Mouse (Mus musculus): ENCODE data around the gene Pga5.
A peak's percentile ranks its signal among the peaks of the same experiment; 100 is the strongest.

Pga5 gene

DNA sequence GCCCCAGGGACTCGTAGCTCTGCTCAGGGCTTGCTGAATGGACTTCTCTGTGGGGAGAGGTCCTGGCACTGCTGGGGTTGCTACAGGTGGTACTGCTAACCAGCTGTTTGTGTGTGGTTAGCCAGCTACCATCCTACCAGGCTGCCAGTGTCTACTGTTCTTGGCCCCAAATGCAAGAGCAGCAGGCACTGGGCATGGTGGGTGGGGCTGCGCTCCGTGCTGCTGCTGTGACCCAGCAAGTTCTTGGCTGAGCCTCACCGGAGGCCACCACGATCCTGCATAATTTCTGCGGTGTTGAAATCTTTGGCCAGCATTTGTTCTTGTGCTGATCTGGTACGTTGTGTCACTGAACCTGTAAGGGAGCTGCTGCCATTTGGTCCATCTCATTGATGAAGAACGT lies 25.6 kb upstream of the Pga5 start:
- no peak for DNase-seq (ENCODE audit: low spot score in 2 of 2)

DNA sequence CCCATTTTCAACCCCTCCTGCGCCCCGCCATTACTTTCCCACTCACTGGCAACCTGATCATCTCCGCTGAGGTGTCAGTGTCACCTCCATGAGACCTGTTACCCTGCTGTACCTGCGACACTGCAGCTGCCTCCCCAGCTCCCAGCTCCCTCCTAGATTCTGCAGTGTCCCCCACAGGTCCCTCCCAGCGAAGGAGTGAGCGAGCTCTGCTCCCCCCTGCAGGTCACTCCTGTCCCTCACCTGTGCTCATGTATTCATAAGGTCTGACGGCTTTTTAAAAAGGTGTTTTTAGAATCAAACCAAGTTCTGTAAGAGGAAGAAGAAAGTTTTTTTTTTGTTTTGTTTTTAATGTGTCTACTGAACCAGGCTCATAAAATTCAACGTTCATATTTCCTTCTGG lies 24.3 kb upstream of the Pga5 start:
- DNase-seq (ENCODE audit: low spot score in 2 of 2), result no peak

DNA sequence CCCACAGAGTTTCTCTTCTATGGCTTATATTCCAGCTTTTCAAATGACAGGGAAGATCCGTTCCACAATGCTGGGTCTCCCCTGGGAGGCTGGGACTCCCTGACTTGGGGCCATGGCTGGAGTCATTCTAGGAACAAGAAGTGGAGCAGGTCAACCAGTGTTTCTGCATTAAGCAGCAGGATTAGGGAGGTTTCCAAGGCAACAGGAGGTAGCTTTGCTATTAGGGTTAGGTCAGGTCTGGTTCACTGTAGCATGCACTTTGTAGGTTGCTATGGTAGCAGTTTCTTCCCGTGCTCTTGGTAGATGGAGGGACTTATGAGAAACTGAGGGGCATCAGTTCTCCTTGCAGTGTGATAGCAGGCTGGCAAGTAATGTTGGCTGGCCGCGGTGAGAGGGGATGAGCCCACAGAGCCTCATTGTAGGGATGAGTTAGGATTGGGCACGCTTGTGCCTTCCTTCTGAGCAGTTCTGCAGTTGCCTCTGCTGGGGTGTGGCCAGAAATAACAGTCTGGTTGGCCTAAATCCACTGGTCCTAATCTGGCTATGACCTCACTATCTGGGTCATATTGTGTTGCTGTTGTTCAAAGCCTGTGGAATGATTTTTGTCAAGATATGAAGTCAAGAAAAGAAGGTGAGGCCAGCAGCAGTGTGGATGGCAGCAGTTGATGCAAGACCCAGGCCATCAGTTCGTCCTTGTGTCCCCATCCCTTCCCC lies 23.3 kb upstream of the Pga5 start:
- DNase-seq (ENCODE audit: low spot score in 2 of 2), result no peak

DNA sequence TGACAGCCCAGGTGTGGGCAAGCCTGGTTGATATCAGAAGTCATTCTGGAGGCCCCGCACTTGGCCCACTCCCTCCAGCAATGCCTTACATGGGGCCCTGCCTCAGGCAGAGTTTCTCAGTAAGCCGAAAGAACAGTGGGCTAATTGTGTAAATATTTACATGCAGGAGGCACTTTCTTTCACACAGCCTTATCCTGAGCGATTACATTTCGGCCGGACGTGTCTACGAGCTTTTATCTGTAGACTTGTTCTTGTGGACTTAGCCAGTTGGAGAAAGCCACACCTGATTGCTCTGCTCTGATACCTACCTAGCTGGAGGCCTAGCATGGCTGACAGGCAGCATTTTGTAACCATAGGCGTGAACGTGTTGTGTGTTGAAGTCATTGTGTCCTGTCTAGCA lies 22.0 kb upstream of the Pga5 start:
- no peak for DNase-seq (ENCODE audit: low spot score in 2 of 2)

DNA sequence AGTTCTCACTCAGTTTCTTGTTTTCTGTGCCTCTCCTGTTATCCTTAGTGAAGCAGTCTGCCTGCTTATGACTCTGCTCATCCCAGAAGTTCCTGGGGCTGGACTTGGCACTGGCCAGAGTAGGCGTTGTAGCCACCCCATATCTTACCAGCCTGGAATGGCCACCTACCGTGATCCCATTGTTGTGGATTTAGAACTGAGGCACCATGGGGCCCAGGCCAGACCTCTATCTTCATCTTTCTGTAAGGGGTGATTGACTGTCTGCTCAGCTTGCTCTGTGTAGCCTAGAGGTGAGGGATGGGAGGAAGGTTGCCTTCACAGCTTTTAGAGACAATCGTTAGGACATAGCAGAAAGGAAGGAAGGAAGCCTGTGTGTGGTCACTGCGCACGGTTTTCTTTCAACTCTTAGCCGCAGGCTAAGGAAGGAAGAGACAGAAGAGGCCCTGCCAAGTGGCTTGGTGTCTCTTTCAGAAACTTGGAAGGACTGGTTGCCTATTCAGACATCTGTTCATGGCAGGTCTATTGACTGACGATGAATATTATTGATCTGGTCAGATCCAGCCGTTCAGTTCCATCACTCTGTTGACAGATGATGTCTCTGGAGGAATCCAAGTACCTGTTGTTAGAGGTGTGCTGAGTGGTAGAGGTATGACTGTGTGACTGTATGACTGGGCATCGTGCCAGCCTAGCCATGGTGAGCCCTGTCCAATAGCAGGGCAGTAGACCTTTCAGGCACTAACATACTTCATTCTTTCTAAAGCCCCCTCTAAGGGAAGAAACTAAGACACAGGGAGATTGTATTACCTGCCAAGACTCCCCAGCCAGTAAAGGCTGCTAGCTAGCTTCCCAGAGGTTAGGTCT lies 20.5 kb upstream of the Pga5 start:
- no peak for DNase-seq (ENCODE audit: low spot score in 2 of 2)

DNA sequence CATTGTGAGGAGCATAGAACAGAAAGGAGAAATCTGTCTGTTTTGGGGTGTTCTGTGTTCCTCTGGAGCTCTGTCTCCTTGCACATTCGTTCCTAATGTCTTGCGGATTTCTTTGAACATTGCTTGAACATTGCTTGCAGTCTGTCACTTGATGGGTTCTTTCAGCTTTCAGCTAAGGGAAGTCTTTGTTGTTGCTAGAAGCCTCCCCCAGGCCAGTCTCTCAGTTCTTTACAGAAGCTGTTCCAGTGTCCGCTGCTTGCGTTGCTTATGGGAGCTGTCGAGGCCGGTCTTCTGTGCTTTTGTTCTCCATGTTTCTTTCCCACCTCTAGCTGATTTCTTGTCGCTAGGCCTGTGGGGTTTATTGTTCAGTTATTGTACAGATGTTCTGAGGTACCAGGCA lies 17.9 kb upstream of the Pga5 start:
- no peak for DNase-seq (ENCODE audit: low spot score in 2 of 2)

DNA sequence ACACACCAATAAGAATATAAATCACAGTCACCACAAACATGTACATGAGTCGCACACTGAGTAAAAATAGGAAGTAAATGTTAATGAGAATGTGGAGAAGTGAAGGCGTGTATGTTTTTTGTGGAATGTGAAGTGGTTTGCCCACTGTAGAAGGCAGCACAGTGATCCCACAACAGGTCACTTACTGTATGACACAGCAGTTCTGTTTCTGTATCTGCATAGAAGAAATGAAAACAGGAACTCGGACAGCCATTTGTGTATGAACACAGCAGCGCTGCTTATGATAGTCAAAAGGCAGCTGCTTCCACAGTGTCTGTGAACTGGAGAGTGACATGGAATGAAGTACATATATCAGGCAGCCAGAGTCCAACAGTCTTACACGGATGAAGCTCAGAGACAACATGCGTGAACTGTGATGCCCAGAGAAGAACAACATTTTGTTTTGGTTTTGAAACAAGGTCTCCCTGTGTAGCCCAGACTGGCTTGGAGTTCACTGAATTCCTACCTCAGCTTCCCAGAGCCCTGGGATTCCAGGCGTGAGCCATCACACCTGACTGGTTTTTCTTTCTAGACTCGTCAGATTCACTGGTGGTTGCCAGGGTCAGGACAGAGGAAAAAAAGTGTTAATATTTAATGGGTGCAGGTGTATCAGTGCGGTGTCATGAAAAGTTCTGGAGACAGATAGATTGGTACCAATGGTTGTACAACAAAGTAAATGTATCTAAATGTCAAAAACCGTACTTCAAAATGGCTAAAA lies 16.2 kb upstream of the Pga5 start:
- DNase-seq (ENCODE audit: low spot score in 2 of 2), result no peak

DNA sequence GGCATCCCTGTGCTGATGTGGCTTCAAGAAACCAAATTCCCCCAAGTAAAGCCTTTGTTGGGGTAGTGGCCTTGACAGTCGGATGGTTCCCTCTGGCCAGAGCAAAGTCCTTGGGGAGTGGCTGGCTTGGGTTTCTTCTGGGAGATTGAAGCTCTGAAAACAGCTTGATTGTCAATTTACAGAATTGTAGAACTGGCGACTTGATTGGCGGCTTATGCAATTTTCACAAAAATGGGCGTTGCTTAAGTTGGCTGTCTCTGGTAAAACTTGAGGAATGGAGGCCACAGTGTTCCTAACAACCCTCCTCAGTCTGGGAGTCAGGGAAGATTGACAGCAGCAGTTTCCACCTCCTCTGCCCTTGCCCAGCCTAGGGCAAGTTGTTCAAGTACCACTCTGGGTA lies 14.5 kb upstream of the Pga5 start:
- no peak for DNase-seq (ENCODE audit: low spot score in 2 of 2)

DNA sequence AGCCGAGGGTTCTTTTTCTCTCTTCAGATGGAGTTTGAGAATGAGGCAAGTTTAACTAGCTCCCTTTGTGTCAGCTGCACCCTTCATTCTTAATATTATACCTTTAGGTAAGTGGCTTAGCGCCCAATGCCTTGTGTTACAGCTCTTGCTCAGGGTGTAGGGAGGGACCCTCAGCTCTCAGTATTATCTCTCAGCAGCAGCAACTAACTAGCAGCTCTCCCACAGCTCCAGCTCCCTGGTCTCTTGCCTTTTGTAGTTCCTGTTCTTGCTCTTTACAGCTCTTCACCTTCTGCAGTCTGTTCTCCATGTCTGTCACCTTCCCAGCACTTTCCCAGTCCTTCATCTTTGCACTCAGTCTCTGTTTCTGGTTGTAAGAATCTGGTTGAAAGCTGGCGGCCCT lies 13.8 kb upstream of the Pga5 start:
- DNase-seq (ENCODE audit: low spot score in 2 of 2), result no peak

DNA sequence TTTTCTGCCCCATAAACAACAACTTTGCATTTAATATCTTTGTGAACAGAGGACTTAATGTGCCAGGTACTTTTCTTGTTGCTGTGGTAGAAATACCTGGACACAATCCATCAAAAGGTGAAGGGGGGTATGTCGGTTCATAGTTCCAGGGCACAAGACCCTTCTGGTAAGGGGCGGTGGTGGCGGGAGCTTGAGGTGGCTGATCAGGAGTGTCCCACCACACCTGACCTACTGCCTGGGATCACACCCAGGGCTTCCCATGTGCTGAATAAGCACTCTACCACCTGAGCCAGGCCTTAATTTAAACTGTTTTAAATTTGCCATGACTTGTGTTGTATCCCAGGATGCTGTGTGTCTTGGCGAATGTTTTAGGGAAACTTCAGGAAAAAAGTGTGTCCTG lies 13.2 kb upstream of the Pga5 start:
- no peak for DNase-seq (ENCODE audit: low spot score in 2 of 2)

DNA sequence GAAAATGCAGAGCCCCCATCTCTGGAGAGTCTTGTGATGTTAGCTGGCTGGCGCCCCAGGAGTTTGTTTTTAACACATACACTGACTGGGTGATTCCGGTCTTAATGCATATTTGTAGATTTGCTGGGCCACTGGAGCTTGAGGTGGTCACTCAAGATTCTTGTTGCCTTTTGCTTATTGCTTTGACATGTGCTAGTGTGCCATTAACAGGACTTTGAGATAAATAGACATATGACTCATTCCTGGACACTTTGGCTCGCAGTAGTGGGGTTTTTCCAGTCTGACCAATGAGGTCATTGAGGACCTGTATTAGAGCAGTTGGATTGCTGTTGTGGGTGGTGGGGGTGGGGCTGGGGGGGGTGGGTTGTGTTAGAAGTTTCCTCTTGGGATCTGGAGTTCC lies 12.5 kb upstream of the Pga5 start:
- DNase-seq (ENCODE audit: low spot score in 2 of 2), result no peak

DNA sequence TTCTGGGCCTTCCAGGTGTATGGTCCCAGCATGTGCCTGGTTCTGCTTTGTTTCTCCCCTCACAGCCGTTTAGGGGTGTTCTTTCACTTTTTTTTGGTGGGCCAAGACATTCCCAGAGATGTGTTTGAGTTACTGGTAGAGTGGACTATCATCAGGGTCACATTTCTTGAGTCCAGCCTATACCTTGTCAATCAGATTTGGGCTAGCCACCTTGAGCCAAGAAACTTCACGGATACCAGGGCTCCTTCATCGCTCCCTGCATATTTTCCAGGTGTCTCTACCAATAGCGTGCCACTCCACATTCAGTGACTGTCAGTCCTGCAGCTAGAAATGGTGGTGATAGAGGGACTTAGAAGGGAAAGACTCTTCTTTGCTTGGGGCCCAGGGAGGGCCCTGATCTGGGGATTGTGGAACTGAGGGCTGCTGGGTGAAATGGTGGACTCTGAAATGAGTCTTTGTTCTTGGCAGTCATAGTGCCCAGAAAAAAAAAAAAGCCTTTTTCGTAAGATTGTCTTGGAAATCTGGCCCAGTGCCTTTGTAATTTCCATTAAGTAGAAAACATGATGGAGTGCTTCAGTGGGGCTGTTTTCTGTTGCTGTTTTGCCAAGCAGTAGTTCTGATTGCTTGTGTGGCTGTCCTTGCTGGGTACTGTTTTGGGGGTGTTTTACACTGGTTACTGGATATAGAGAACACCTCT lies 11.7 kb upstream of the Pga5 start:
- no peak for DNase-seq (ENCODE audit: low spot score in 2 of 2)

DNA sequence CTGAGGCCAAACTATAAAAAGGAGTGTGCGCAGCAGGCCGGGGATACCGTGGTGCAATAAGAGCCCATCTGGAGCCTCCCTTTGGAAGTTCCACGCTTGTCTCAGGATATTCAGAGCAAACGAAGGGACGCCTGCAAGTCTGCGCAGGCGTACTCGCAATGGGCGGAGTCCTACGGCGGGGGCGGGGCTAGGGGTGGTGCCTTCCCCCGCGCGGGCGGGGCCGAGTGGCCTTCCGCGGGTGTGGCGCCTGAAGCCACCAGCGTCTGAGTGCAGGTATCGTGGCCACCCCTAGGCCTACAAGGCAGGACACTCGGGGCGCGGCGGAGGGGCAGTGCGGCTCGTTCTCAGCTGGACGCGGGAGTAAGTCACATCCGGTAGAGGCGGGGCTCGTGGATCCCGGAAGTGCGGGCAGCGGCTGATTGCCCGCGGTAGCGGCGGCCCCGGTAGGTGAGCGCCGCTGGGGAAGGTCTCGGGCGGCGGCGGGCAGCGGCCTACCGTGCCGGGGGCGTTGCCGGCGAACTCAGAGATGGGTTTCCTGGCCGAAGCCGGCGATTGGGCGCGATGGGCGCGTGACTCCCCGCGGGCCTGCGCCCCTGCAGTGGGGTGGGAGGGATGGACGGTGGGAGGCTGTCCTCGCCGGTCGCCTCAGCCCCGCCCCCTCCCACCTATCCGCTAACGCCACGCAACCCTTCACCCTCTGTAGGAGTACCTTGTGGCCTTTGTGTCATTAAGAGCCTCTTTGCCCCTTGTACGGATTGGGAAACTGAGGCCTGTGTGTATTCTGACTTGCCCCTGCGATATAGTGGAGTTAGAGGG lies 10.9 kb upstream of the Pga5 start, which contains the start of gene Vps37c:
Vps37c (plus strand) TSS at position 199 of the 816 bp plus-strand sequence.
- DNase-seq (ENCODE audit: low spot score in 2 of 2), result peak; percentile 88 to 89

DNA sequence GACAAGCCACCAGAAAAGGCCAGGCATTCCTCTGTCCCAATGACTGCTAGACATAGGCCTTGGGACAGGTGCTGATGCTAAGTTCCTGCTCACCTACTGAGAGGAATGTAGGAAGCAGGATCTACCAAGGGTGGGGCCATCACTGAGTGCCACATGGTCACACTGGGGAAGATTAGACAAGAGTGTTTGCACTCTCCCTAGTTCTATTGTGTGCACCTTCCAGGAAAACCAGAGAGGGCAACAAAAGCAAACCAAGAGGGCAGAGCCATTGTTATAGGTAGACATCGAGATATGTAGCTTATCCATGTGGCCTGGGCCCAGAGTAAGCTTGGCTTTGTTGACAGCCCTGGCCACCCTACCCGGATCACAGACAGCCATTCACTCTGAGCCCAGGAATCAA lies 7.9 kb upstream of the Pga5 start:
- no peak for DNase-seq (ENCODE audit: low spot score in 2 of 2)

DNA sequence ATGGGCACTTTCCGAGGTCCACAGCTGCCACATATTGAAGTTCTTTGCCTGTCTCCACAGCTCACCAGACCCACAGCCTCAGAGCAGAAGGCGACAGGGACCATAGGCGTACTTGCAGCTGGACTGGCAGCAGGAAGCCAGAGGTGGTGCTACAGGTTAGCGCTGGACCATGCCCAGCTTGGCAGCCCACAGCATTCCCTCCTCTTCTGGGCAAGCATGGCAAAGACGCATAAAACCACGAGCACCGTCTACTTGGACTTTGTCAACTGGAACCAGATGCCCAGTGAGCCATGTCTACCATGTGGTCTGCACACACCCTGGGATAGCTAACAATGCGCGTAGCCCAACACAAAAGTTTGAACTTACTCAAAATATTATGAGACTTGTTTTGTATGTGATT lies 7.2 kb upstream of the Pga5 start:
- DNase-seq (ENCODE audit: low spot score in 2 of 2), result no peak

DNA sequence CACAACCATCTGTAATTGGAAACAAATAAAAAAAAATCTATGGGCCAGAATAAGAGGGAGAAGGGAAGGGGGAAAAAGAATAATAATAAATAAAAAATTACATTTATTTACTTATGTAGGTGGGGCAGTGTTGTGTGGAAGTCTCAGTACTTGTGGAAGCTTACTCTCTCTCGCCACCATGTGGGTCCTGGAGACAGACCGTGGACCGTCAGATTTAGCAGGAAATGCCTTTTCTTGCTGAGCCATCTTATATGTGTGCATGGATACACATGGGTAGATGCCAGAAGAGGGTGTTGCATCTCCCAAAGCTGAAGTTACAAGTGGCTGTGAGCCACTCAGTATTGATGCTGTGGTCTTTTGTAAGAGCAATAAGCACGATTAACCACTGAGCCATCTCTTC lies 3.7 kb upstream of the Pga5 start:
- DNase-seq (ENCODE audit: low spot score in 2 of 2), result no peak

DNA sequence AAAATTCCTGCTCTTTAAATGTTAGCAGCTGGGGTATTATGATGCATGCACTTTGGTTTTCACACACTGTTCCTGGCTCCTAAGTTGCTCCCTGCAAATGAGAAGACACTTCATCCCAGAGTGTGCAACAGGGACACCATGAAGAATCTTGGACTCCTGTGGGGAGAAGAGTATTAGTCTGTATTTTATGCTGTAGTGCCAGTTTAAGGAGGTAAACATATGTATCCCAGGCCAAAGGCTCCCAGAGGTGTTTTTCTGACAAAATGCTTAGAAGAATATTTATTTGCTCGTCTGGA lies 849 bp upstream of the Pga5 start:
- DNase-seq (ENCODE audit: low spot score in 2 of 2), result no peak

DNA sequence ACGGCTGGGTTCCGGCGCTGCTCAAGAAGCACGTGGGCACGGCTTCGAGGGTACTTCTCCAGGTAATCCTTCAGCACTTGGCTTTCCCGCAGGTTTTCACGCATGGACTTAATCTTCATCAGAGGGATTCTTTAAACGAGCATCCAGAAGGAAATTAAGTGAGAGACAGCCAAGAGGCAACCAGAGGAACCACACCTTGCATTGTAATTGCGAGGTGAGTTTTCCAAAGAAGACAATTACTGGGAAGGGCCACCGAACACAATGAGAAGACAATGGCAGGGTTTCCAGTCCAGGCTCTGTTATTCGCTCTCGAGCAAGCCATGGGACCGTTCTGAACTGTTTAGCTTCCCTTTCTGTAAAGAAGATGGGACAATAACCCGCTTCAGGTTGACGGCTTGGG lies 1.2 kb downstream of the Pga5 start:
- no peak for DNase-seq (ENCODE audit: low spot score in 2 of 2)

DNA sequence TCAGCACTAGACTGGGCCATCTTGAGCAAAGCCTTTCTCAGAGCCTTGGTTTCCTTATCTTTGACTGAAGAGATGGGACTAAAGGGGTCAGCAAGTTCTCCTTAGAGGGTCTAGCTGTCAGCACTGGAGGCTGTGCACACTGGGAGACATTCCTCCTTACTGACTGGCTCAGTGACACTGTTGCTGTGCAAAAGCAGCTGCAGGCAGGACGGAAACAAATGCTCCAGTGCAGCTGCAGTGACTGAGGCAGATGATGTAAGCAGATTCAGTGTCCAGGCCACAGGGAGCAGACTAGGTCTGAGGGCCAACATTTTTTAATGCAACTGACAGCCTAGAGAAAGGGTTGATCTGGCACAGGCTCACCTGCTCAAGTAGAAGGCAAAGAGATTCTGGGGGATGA lies 4.6 kb downstream of the Pga5 start:
- no peak for DNase-seq (ENCODE audit: low spot score in 2 of 2)

DNA sequence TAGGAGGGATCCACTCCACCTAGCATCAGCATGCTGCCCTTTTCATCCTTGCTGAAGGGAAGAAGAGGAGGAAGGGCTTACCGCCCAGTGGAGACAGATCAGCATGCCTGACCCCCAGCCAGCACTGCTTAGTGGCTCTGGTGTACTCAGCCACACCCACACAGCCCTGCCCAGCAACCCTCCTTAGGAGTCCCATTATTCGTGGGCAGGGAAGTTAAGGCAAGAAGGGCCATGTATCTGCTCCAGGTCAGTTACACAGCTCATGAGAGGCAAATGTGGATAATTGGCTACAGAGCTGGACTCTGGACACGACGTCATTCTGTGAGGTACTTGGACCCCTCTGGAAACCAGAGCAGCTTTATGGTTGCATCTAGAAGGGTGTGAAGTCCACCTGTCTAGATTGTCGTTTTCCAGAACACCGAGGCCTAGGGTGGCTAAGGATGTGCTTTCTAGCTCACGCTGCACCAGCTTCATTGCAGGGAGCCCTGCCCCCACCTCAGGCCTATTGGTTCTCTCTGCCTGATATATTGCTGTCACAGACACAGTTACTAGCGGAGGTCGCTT lies 5.9 kb downstream of the Pga5 start:
- DNase-seq (ENCODE audit: low spot score in 2 of 2), result no peak

DNA sequence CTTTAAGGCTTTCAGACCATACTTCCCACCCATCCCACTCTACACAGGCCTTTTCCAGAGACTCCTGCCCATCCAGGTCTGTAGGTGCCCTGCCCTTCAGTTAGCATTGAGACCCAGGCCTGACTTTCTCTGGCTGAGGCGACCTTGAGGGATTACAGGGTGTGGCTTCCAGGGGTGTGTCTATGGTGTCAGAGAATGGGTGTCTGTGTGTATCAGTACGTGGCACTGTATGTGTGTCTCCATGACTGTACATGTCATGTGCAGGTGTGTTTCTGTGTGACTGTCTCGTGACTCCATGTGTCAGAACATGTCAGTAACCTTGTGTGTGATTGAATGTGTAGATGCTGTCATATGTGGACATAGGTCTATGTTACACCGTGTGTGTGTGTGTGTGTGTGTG lies 6.6 kb downstream of the Pga5 start:
- DNase-seq (ENCODE audit: low spot score in 2 of 2), result no peak
